Mouse (Mus musculus) kidney, adult 2 months (tissue): ENCODE measurements around the gene Zfp217. TPM values are rescaled to one million over a fixed set of nuclear protein-coding genes. Genes with fewer than 3 reads are reported as not detected.

ENCODE experiments used
- DNase-seq: peaks from one replicate; pipeline ENCODE4 v3.0.0; 2021
- H3K27ac ChIP-seq: fragments of 200-500 bp; 2 replicates; pipeline ENCODE4 v1.5.1; 2012; ENCODE audit warnings: low read depth, low read length, control low read depth, inconsistent platforms; ENCODE audit not compliant: insufficient read depth
- H3K27me3 ChIP-seq: fragments of 200-500 bp; replicated peaks from 2 replicates; pipeline ENCODE4 v1.6.1; 2012; ENCODE audit warnings: mild to moderate bottlenecking, moderate library complexity, low read length, inconsistent platforms; ENCODE audit not compliant: control insufficient read depth, insufficient read depth
- H3K36me3 ChIP-seq: fragments of 200-500 bp; 2 replicates; pipeline ENCODE4 v1.6.1; 2012; ENCODE audit warnings: mild to moderate bottlenecking, moderate library complexity, low read length, inconsistent platforms; ENCODE audit not compliant: control insufficient read depth, insufficient read depth
- H3K4me1 ChIP-seq: fragments of 200-500 bp; 2 replicates; pipeline ENCODE4 v1.6.1; 2011; ENCODE audit warnings: low read length; ENCODE audit not compliant: control insufficient read depth, insufficient read depth
- H3K4me3 ChIP-seq: fragments of 200-500 bp; 2 replicates; pipeline ENCODE4 v1.5.1; 2011; ENCODE audit warnings: mild to moderate bottlenecking, low read depth, low read length, control low read depth; ENCODE audit not compliant: insufficient read depth
- CTCF ChIP-seq: fragments of 200-500 bp; conservative IDR thresholded peaks from 2 replicates; pipeline ENCODE4 v1.5.1; 2011; ENCODE audit warnings: low read depth, mild to moderate bottlenecking, control low read depth, low read length, moderate library complexity, mixed read lengths; ENCODE audit not compliant: insufficient read depth, insufficient read length
- POLR2A ChIP-seq: fragments of 200-500 bp; IDR thresholded peaks from one replicate; pipeline ENCODE4 v1.6.1; 2011; ENCODE audit warnings: low read depth, low read length, control low read depth
- WGBS: fragments of 180-500 bp; shearing (Covaris S2); methylation state at CpG from one replicate; pipeline ENCODE4 v1.1.7; 2018; 5-methylcytosine and 5-hydroxymethylcytosine counted together
- polyA plus RNA-seq: library from polyadenylated mRNA; depleted of rRNA; stranded (reverse); fragments of >200 nt; gene quantifications from 2 replicates; pipeline ENCODE4 v1.2.3, GENCODE M21; 2012; rRNA removed

Zfp217 gene
- 7.0 and 8.2 TPM in 2 replicates for polyA plus RNA-seq

GRCm38 (mm10) chr2:170147661-170148153 lies at the start of gene Zfp217:
Gene Zfp217 (minus strand): TSS chr2:170148103.
- 43% methylated on average over 14 of the region's 14 CpGs for WGBS
- peak; percentile 66 for DNase-seq
- peaks cover 1% of the 10 kb centered on the region; the same call in 1 of the 2 replicates for H3K4me1 ChIP-seq
- H3K27me3 ChIP-seq: no peaks in the 10 kb centered on the region
- H3K27ac ChIP-seq: peak within 1 kb of the TSS; percentile 50
- H3K36me3 ChIP-seq: no peaks in the 10 kb centered on the region
- TF ChIP-seq CTCF (0 out of 2 replicates have a peak, but pooled peaks have one; percentile 14), POLR2A (no peak)
- H3K4me3 ChIP-seq: no peak within 1 kb of the TSS

- TF ChIP-seq CTCF: no peak
- no peak for TF ChIP-seq POLR2A
- no peak for DNase-seq
- Histone ChIP-seq H3K4me3 (no peak overlapping the region), H3K27me3 (no peaks in the 10 kb centered on the region), H3K4me1 (peaks cover 7% of the 10 kb centered on the region; the same call in 1 of the 2 replicates), H3K27ac (no peak overlapping the region), H3K36me3 (no peaks in the 10 kb centered on the region)
- WGBS: 92% methylated on average over 13 of the region's 13 CpGs
Observed at GRCm38 (mm10) chr2:170195542-170196089, 47.7 kb upstream of the Zfp217 start.

GRCm38 (mm10) chr2:170194845-170195244 lies 46.9 kb upstream of the Zfp217 start:
- H3K4me3 ChIP-seq: no peak overlapping the region
- TF ChIP-seq POLR2A: no peak
- TF ChIP-seq CTCF: no peak
- H3K27ac ChIP-seq: no peak overlapping the region
- 97% methylated on average over 12 of the region's 12 CpGs for WGBS
- no peak for DNase-seq
- H3K27me3 ChIP-seq: no peaks in the 10 kb centered on the region
- H3K4me1 ChIP-seq: peaks cover 7% of the 10 kb centered on the region; the same call in 1 of the 2 replicates
- H3K36me3 ChIP-seq: no peaks in the 10 kb centered on the region

GRCm38 (mm10) chr2:170193850-170194249 lies 45.9 kb upstream of the Zfp217 start:
- Histone ChIP-seq H3K4me3 (no peak overlapping the region), H3K27ac (no peak overlapping the region), H3K27me3 (no peaks in the 10 kb centered on the region), H3K4me1 (peaks cover 7% of the 10 kb centered on the region; the same call in 1 of the 2 replicates), H3K36me3 (no peaks in the 10 kb centered on the region)
- WGBS: 47% methylated on average over 6 of the region's 6 CpGs
- TF ChIP-seq CTCF (no peak), POLR2A (no peak)
- no peak for DNase-seq

GRCm38 (mm10) chr2:170193211-170193610 lies 45.3 kb upstream of the Zfp217 start:
- H3K36me3 ChIP-seq: no peaks in the 10 kb centered on the region
- no peak for DNase-seq
- H3K27ac ChIP-seq: no peak overlapping the region
- peaks cover 7% of the 10 kb centered on the region; the same call in 1 of the 2 replicates for H3K4me1 ChIP-seq
- H3K27me3 ChIP-seq: no peaks in the 10 kb centered on the region
- H3K4me3 ChIP-seq: peak overlapping the region; percentile 18; the same call in 1 of the 2 replicates
- TF ChIP-seq CTCF (no peak), POLR2A (no peak)
- 24% methylated on average over 10 of the region's 10 CpGs for WGBS

GRCm38 (mm10) chr2:170192731-170193149 lies 44.8 kb upstream of the Zfp217 start:
- Histone ChIP-seq H3K27ac (peak overlapping the region; percentile 53), H3K27me3 (no peaks in the 10 kb centered on the region), H3K4me1 (peaks cover 7% of the 10 kb centered on the region; the same call in 1 of the 2 replicates), H3K36me3 (no peaks in the 10 kb centered on the region), H3K4me3 (no peak overlapping the region)
- DNase-seq: peak; percentile 72
- TF ChIP-seq POLR2A: no peak
- 0 out of 2 replicates have a peak, but pooled peaks have one; percentile 25 for TF ChIP-seq CTCF
- WGBS: 27% methylated on average over 7 of the region's 7 CpGs

GRCm38 (mm10) chr2:170188721-170189120 lies 40.8 kb upstream of the Zfp217 start:
- peak overlapping the region; percentile 3; the same call in 1 of the 2 replicates for H3K27ac ChIP-seq
- peak; percentile 85 for DNase-seq
- H3K36me3 ChIP-seq: no peaks in the 10 kb centered on the region
- peaks cover 10% of the 10 kb centered on the region; the same call in 1 of the 2 replicates for H3K4me1 ChIP-seq
- H3K4me3 ChIP-seq: no peak overlapping the region
- no peaks in the 10 kb centered on the region for H3K27me3 ChIP-seq
- WGBS: 50% methylated on average over 7 of the region's 7 CpGs
- TF ChIP-seq CTCF: no peak
- no peak for TF ChIP-seq POLR2A
